Mouse (Mus musculus): ENCODE results near the gene Zswim4. TPM values are rescaled to one million over a fixed set of nuclear protein-coding genes. Genes with fewer than 3 reads are reported as not detected.

Gene Zswim4
- total RNA-seq, 2 experiments from 2014 or later: 6.6 to 7.2 TPM

- no peak for DNase-seq (ENCODE audit: low spot score)
Measured at GRCm38 (mm10) chr8:84230735-84231134, 6.1 kb downstream of the Zswim4 start.

DNA sequence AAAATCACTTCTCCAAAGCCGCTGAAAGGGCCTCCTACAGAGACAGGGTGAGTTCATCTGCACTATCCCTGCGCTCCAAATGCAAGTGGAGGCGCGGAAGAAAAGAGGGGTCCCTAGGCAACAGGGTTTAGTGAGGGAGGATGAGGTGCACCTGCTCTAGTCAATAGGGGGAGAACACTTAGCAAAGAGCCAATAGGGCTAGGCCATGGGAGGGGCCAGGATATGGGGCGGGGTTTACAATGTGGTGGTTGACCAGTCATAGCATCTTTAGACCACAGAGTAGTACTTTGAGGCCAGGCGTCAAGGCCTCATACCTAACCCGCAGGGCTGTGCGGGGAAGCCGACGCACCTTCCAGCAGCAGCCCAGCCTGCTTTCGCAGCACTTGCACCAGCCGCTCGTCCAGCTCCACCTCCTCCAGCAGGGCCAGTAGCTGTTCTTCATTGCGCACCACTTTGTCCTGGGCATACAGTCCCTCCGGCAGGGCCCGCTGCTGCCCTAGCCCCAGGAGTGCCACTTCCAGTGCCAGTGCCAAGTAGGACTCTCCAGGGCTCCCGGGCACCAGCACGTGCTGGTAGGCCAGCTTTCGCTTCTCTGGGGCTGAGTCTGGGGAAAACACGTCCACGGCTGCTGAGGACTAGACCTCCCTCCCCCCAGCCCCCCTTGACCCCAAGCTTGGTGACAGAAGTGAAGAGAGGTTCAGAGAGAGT lies 13.4 kb downstream of the Zswim4 start:
- no peak for DNase-seq (ENCODE audit: low spot score)

DNA sequence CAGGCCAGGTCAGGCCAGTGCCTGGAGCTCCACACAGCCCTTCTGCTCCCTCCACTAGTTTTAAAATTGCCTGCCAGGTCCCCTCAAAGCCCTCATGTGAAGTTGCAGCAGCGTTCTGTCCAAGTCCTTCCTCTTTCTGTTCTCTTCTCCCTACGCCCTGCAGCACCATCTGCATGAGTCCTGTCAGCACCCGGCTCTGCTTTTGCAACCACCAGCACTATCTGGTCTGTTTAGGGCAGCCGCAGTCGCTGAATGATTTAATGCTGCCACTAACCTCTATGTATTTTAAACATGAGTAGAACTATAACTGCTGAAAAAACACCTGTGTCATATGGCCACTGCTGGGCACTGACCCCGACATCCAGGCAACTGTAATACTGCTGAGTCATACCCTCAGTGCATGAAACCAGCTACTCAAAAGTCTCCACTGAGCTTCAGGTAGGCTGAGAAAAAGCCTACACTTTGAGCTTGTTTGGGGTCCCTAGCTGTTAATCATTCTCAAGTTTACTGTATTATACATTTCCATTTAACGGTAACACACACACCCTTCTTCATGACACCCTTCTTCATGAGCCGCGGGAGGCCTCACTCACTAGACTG lies 14.2 kb downstream of the Zswim4 start:
- no peak for DNase-seq (ENCODE audit: low spot score)

DNA sequence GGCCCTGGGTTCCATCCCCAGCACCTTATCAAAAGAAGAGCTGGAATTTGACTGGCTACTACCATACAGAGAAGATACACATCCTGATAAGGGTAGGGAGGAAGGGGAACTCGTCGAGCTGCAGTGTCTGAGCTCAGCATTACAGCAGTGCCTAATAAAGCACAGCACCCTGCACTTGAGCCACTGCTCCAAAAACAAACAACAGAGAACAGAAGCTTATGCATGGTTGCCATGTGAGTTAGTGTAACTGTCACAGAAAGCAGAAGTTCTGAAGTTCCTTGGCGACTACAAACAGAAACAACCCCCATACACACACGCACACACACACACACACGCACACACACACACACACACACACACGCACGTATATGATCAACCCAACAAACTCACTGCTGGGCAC lies 16.8 kb downstream of the Zswim4 start:
- DNase-seq (ENCODE audit: low spot score): no peak

- DNase-seq (ENCODE audit: low spot score): no peak
Measured at GRCm38 (mm10) chr8:84218143-84218542, 18.7 kb downstream of the Zswim4 start.

DNA sequence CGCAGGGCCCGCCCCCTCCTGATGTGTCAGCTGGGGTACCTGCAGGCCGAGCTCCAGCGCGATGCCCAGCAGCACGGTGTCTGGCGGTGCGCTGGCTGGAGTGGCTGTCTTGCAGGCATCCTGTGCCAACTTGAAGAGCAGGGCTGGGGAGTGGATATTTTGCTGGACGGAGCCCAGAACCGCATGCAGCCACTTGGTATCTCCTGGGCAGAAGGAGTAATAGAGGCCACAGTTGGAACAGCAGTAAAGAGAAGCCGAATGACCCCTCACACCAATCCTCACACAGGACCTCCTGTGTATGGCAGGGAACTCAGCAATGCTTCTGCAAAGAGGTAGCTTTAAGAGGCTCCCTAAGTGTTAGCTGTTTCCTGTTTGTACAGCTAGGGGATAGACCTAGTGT lies 19.6 kb downstream of the Zswim4 start:
- no peak for DNase-seq (ENCODE audit: low spot score)

DNA sequence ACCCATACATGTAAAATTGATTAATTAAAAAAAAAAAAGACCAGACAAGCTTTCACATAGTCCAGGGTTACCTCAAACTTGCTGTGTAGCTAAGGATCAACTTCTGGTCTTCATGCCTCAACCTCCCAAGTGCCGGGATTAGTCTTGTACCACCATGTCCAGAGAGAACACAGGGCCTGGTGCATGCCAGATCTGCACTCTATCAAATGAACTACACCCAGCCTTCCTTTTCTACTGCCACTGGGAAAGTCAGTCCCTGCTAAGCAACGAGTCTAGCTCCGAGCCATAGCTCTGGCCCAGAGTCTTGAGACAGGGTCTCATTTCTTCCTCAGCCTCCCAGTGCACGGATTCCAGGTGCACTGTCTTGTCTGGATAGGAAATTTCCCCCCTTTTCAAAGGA lies 23.6 kb downstream of the Zswim4 start:
- no peak for DNase-seq (ENCODE audit: low spot score)

GRCm38 (mm10) chr8:84211881-84212563 lies 24.8 kb downstream of the Zswim4 start:
- no peak for DNase-seq (ENCODE audit: low spot score)

GRCm38 (mm10) chr8:84211202-84211601 lies 25.7 kb downstream of the Zswim4 start:
- no peak for DNase-seq (ENCODE audit: low spot score)

DNA sequence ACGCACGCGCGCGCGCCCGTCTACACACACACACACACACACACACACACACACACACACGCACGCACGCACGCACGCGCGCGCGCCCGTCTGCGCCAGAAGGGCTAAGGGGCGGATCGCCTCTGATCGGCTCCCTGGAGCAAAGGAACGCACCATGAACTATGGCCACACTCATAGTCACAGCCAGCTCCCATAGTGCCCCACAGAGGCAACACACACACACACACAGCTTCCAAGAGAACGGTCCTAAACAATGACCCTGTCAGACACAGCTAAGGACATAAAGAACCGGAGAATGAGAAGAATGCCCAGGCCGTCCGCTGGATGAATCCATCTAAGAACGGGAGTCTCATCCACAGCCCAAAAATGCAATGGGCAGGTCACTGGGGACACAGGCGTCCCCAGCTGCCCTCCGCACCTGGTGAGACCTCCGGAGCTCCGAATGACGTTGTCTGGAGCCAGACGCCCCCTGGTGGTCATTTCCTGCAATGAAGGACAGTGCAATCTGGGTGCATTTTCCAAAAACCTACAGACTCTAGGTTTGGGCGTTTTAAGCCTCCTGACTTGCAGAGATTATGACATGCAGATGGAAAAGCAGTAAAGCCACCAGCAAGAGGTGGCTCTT lies 26.6 kb downstream of the Zswim4 start:
- peak; percentile 81 for DNase-seq (ENCODE audit: low spot score)

DNA sequence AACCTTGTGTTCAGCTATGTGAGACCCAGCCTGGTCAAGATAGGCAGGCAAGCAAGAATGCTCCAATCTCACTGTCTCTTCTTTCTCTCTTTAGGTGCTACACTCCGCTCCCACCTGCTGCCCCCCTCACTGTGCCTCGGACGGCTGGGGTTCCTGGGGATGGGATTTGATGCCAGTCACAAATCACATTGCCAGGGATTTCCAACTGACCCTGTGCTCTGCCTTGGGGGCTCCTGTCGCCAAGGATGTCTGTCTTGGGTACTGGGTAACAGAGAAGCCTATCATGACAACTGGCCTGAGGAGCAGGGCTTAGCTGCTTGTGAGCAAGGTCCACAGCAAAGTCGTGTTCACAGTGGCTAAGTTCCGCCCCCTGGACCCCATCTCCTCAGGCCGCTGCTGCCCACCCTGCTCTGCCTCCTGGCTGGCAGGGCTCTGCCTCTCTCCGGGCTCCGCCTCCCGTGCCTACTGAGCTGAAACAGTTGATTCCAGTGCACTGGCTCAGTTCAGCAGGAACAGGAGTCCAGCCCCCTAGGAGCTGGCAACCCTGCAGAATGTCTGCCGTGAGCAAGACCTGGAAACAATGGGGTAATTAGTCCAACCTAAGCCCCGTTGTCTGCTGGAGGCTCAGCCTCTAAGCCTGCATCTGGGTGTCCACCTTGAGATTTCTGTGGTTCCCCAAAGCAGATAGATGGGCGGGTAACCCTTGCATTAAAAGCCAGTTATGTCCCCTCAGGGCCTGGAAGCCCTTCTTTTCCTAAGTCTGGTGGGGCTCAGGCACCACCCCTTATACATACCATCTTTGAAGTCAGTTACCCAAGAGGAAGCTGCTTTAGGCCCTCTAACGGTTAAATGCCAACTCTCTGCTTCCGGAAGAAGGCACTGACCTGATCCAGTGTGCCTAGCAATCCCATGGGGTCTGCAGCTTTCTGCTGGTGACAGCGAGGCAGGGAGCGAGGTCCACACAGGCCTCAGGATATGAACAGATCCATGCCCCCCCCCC lies 28.2 kb downstream of the Zswim4 start:
- DNase-seq (ENCODE audit: low spot score): no peak

GRCm38 (mm10) chr8:84207811-84208210 lies 29.0 kb downstream of the Zswim4 start:
- DNase-seq (ENCODE audit: low spot score): peak; percentile 61

DNA sequence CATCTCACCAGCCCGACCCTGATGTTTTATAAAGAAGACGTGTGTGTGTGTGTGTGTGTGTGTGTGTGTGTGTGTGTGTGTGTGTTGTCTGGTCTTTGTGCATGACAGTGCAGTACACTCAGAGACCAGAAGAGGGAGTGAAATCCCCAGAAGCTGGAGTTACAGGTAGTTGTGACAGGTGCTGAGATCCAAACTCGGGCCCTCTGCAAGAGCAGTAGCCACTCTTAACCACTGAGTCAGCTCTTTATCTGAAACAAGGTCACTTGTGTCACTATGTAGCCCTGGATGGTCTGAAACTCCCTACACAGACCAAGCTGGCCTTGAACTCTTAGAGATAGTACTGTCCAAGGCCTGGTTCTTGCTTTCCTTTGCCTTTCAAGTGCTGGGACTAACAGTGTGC lies 30.2 kb downstream of the Zswim4 start:
- no peak for DNase-seq (ENCODE audit: low spot score)

- DNase-seq (ENCODE audit: low spot score): no peak
Measured at GRCm38 (mm10) chr8:84205073-84205472, 31.8 kb downstream of the Zswim4 start.

GRCm38 (mm10) chr8:84203975-84204772 lies 32.7 kb downstream of the Zswim4 start:
- peak; percentile 78 for DNase-seq (ENCODE audit: low spot score)

- DNase-seq (ENCODE audit: low spot score): peak; percentile 82
Measured at GRCm38 (mm10) chr8:84202938-84203917, 33.6 kb downstream of the Zswim4 start.

- peak; percentile 46 for DNase-seq (ENCODE audit: low spot score)
Measured at GRCm38 (mm10) chr8:84202466-84202865, 34.4 kb downstream of the Zswim4 start.

DNA sequence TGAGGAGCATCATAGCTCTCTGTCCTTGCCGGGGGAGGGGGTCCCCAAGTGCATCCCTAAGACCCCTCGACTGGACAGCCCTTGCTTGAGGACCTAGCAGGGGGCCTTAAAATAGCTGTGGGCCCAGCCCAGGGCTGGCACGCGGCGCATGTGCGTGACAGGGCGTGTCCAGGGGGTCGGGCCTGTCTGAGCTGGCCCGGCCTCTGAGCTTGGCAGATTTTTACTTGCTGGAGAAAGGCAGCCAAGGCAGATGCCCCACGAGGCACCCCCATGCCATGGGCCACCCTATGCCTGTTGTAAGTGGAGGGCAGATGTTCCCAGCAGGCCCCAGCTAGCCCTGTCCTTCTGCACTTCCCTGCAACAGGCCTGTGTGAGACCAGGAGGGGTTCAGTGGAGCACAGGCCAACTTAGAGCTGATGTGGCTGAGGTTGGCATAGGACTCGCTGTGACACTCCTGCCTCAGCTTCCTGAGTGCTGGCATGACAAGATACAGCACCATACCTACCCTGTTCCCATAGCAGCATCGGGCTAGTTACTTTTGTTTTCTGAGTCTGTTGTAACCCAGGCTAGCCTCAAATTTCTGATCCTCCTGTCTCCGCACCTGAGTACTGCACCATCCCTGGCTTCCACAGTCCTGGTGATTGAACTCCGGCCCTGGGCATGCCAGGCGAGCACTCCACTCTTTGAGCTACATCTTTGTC lies 35.2 kb downstream of the Zswim4 start:
- peak; percentile 82 for DNase-seq (ENCODE audit: low spot score)

Data from gastrocnemius, adult 18-20 months (tissue).